Mouse (Mus musculus): ENCODE data around the gene Vmn1r173.
"Not testable (repeated sequence)": the region's sequence is repeated elsewhere in the genome, so short reads cannot be mapped to it uniquely, and the experiment has no call there.

DNA sequence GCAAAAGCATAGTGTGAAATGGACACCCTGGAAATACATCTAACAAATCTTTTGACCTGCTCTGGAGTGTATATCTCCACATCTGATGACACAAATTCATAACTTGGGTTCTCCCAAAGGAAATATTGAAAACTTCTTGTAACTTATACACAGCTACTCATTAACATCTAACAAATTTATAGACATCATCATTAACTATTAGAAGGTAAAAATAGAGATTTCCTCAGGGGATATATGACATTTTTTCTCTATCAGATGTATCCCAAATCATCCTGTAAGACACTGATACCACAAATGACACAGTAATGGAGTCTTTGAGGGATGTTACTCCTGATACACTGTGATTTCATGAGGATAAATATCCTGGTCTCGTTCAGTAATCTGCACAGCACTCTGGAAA, 51.5 kb downstream of the Vmn1r173 start, which contains the start of gene Vmn1r174:
- TF ChIP-seq CTCF (IDR thresholded peaks at IDR 0.05; ENCODE audit: low read depth, low read length); TAL1 (conservative IDR thresholded peaks at IDR 0.05; ENCODE audit: low read depth, low read length): not testable (repeated sequence)

Measured in G1E (cell line).